9 mouse cellular contexts compared by ENCODE assay signal in genomic region chr9:66505141-66505917, GRCm38 (mm10). TPM values are rescaled to one million over a fixed set of nuclear protein-coding genes. Genes with fewer than 3 reads are reported as not detected.
A peak's percentile ranks its signal among the peaks of the same experiment; 100 is the strongest.
DNase-seq lines count a peak whose midpoint lies in the region; ATAC-seq and TF ChIP-seq lines count a peak whose summit lies in the region.
"Had no signal": no experiment of that assay in that cellular context is flagged by ENCODE, and none has a peak within 500 bp of the region (broad histone marks: within the 10 kb centered on the region; RNA-seq: fewer than 3 reads in every experiment).

No protein-coding gene starts in this region.

- no peak for TF ChIP-seq CTCF in liver, postnatal 0 days (IDR thresholded peaks at IDR 0.05; ENCODE audit: low read depth)

- peaks cover 19% of the 10 kb centered on the region for H3K4me1 ChIP-seq in midbrain, embryonic 11.5 days (ENCODE audit: control insufficient read depth, insufficient read depth, low read length)
- H3K4me1 ChIP-seq in midbrain, embryonic 15.5 days = peaks cover 4% of the 10 kb centered on the region
- H3K4me1 ChIP-seq in forebrain, embryonic 13.5 days = peaks cover 57% of the 10 kb centered on the region
- H3K4me1 ChIP-seq in liver, postnatal 0 days (ENCODE audit: insufficient read depth) = peaks cover 28% of the 10 kb centered on the region

- peaks cover 18% of the 10 kb centered on the region for H3K36me3 ChIP-seq in midbrain, embryonic 11.5 days (ENCODE audit: control insufficient read depth, insufficient read depth, low read length)
- H3K36me3 ChIP-seq in midbrain, embryonic 15.5 days (replicated peaks) = peaks cover 54% of the 10 kb centered on the region
- peaks cover 83% of the 10 kb centered on the region for H3K36me3 ChIP-seq in forebrain, embryonic 13.5 days (ENCODE audit: poor library complexity, severe bottlenecking)
- peaks cover 86% of the 10 kb centered on the region for H3K36me3 ChIP-seq in liver, postnatal 0 days (replicated peaks; ENCODE audit: insufficient read depth, low read length)

- no peaks in the 10 kb centered on the region for H3K9me3 ChIP-seq in midbrain, embryonic 11.5 days (ENCODE audit: control insufficient read depth, low read length)
- no peaks in the 10 kb centered on the region for H3K9me3 ChIP-seq in midbrain, embryonic 15.5 days
- no peaks in the 10 kb centered on the region for H3K9me3 ChIP-seq in forebrain, embryonic 13.5 days (replicated peaks)
- no peaks in the 10 kb centered on the region for H3K9me3 ChIP-seq in liver, postnatal 0 days (ENCODE audit: low read length)
- H3K9me3 ChIP-seq: limb, embryonic 13.5 days had no signal

- TF ChIP-seq EP300 in liver, postnatal 0 days (IDR thresholded peaks at IDR 0.05; ENCODE audit: low read depth) = peak; percentile 94

- H3K9ac ChIP-seq in midbrain, embryonic 11.5 days (ENCODE audit: low read length) = peak overlapping the region; percentile 21; the same call in 1 of the 2 replicates
- H3K9ac ChIP-seq in midbrain, embryonic 15.5 days = no peak overlapping the region
- peak overlapping the region; percentile 46 for H3K9ac ChIP-seq in forebrain, embryonic 13.5 days
- H3K9ac ChIP-seq in liver, postnatal 0 days (replicated peaks) = peak overlapping the region; percentile 46; the same call in 1 of the 2 replicates
- H3K9ac ChIP-seq: limb, embryonic 13.5 days had no signal

- peak overlapping the region; percentile 80 for H3K27ac ChIP-seq in midbrain, embryonic 11.5 days (ENCODE audit: low read depth, low read length)
- H3K27ac ChIP-seq in midbrain, embryonic 15.5 days = no peak overlapping the region
- peak overlapping the region; percentile 92 for H3K27ac ChIP-seq in forebrain, embryonic 13.5 days
- peak overlapping the region; percentile 92 for H3K27ac ChIP-seq in liver, postnatal 0 days (ENCODE audit: low read depth)
- H3K27ac ChIP-seq: limb, embryonic 13.5 days had no signal

- intact Hi-C loops in left cerebral cortex, postnatal 25 days (cut with DNase I) = no loop called here

- no peak for DNase-seq in midbrain, embryonic 11.5 days (ENCODE audit: low spot score, missing footprints)
- peak; percentile 66 for DNase-seq in liver, postnatal 0 days
- DNase-seq in thymus, postnatal 14 days = peak; percentile 83
- no peak for DNase-seq in ovary, adult 18-20 months (ENCODE audit: low spot score)
- DNase-seq in left cerebral cortex, postnatal 25 days (ENCODE audit: low spot score in 2 of 2) = no peak
- no peak for DNase-seq in right cerebral cortex, adult 2 months (ENCODE audit: low spot score in 2 of 2)

- ATAC-seq in midbrain, embryonic 11.5 days (ENCODE audit: low FRiP score) = peak; percentile 50
- no peak for ATAC-seq in midbrain, embryonic 15.5 days (replicated peaks)
- peak; percentile 46; the same call in 1 of the 2 replicates for ATAC-seq in forebrain, embryonic 13.5 days
- peak; percentile 95 for ATAC-seq in liver, postnatal 0 days

- H3K4me3 ChIP-seq in midbrain, embryonic 11.5 days (ENCODE audit: low read depth, low read length) = no peak overlapping the region
- H3K4me3 ChIP-seq in midbrain, embryonic 15.5 days = no peak overlapping the region
- H3K4me3 ChIP-seq in forebrain, embryonic 13.5 days = no peak overlapping the region
- no peak overlapping the region for H3K4me3 ChIP-seq in liver, postnatal 0 days (ENCODE audit: low read depth, low read length)
- H3K4me3 ChIP-seq: limb, embryonic 13.5 days had no signal

- no peaks in the 10 kb centered on the region for H3K27me3 ChIP-seq in midbrain, embryonic 11.5 days (ENCODE audit: control insufficient read depth, insufficient read depth, low read length)
- no peaks in the 10 kb centered on the region for H3K27me3 ChIP-seq in midbrain, embryonic 15.5 days (replicated peaks)
- no peaks in the 10 kb centered on the region for H3K27me3 ChIP-seq in forebrain, embryonic 13.5 days
- H3K27me3 ChIP-seq in liver, postnatal 0 days (ENCODE audit: insufficient read depth, low read length) = no peaks in the 10 kb centered on the region
- H3K27me3 ChIP-seq: limb, embryonic 13.5 days had no signal

- WGBS in midbrain, embryonic 11.5 days = 57% methylated on average over 9 of the region's 9 CpGs
- WGBS in midbrain, embryonic 15.5 days = 51% methylated on average over 9 of the region's 9 CpGs
- 44% methylated on average over 9 of the region's 9 CpGs for whole genome bisulfite sequencing in forebrain, embryonic 13.5 days
- WGBS in liver, postnatal 0 days (ENCODE audit: insufficient replicate concordance) = 45% methylated on average over 9 of the region's 9 CpGs

- no peak overlapping the region for H3K4me2 ChIP-seq in midbrain, embryonic 11.5 days
- H3K4me2 ChIP-seq in midbrain, embryonic 15.5 days = no peak overlapping the region
- H3K4me2 ChIP-seq in forebrain, embryonic 13.5 days = 0 out of 2 replicates have a peak overlapping the region, but pooled peaks have one; percentile 5
- H3K4me2 ChIP-seq in liver, postnatal 0 days (ENCODE audit: low read depth, low read length) = peak overlapping the region; percentile 33
- H3K4me2 ChIP-seq: limb, embryonic 13.5 days had no signal

RNA-seq across cellular contexts. Expression of gene Fbxl22, which starts 9.1 kb away (rescaled TPM):
- 1.8 and 2.1 TPM in 2 replicates for polyA plus RNA-seq in midbrain, embryonic 11.5 days (2014; fragmentation: Nextera tagmentation; extraction: Ambion mirVana)
- polyA plus RNA-seq in midbrain, embryonic 15.5 days (2015; fragmentation: Nextera tagmentation; extraction: Ambion mirVana) = 1.0 and 1.2 TPM in 2 replicates
- polyA plus RNA-seq in forebrain, embryonic 13.5 days (2015; fragmentation: Nextera tagmentation; extraction: Ambion mirVana) = 2.5 and 2.6 TPM in 2 replicates
- polyA plus RNA-seq in liver, postnatal 0 days (2015; fragmentation: Nextera tagmentation; extraction: Ambion mirVana) = 0.51 and 0.88 TPM in 2 replicates
- under 1 TPM; 0.34 TPM for total RNA-seq in left cerebral cortex, postnatal 25 days (2021)

Comparison
In these comparisons a context has a peak if more than half of its experiments do, and no peak if none do; other contexts are left out.
1. DNase-seq: peak in liver, postnatal 0 days (single experiment) and thymus, postnatal 14 days (single experiment); none in midbrain, embryonic 11.5 days (single experiment), ovary, adult 18-20 months (single experiment), left cerebral cortex, postnatal 25 days (0 of 2) and right cerebral cortex, adult 2 months (0 of 2).
2. H3K4me2 ChIP-seq: peak in forebrain, embryonic 13.5 days (single experiment) and liver, postnatal 0 days (single experiment); none in midbrain, embryonic 11.5 days (single experiment) and midbrain, embryonic 15.5 days (single experiment).